In the genomic region with DNA sequence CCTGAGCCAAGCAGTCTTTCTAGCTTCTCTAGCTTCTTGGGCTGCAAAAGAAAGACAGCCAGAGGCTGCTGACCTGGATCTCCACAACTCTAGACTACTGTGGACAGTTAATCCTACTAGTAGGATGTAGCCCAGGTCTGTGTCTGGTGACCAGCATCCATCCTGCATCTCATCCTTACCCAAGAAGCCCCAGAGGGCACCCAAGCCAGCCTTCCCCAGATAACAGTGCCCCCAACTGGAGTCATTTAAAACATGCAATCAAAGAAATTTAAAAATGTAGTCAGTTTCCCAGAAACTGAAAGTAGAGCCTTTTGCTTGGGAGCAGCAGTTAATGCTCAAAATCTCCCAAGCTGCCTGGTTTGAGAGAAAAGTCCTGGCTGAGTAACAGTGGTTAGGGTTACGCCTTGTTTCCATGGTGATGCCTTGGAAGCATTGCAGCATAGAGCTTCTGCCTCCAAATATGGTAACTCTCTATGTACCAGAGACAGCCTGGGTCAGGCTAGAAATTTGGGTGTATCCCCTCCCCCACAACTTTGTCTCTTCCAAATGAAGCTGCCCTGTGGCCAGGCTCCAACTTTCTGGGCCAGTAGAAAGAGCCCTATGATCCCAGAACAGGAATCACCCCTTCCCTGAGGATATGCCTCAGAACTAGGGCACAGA, we compare ENCODE assay signal across 8 mouse cellular contexts. TPM values are rescaled to one million over a fixed set of nuclear protein-coding genes. Genes with fewer than 3 reads are reported as not detected.
DNase-seq lines count a peak whose midpoint lies in the region; ATAC-seq and TF ChIP-seq lines count a peak whose summit lies in the region.

No protein-coding gene starts in this region.

- peak; percentile 78 for DNase-seq in liver, adult 2 months (ENCODE audit: extremely low read depth, low read depth, low spot score)
- peak; percentile 63 for DNase-seq in R1 (ENCODE audit: low read depth, low spot score)
- DNase-seq in induced T-regulatory cell, adult 2 months (ENCODE audit: low read depth): peak; percentile 51
- DNase-seq in left cerebral cortex, adult 2 months (ENCODE audit: extremely low spot score in 1 of 2, low spot score in 2 of 2): peak in 1 of 2 experiments; percentile 47
- peak; percentile 53 for DNase-seq in ovary, postnatal 36 days (ENCODE audit: low spot score)
- no peak for DNase-seq in c-Kit-positive CD71-positive TER-119-positive erythroid progenitor cells, embryonic 14.5 days (ENCODE audit: low spot score)

- peaks cover 15% of the 10 kb centered on the region; the same call in 1 of the 2 replicates for H3K36me3 ChIP-seq in liver, adult 2 months (ENCODE audit: control insufficient read depth, insufficient read depth, low read length)
- peaks cover 65% of the 10 kb centered on the region for H3K36me3 ChIP-seq in liver, embryonic 12.5 days

- 30% methylated on average over 1 of the region's 1 CpGs for WGBS in liver, adult 2 months
- WGBS in liver, embryonic 12.5 days (ENCODE audit: insufficient replicate concordance): 78% methylated on average over 1 of the region's 1 CpGs

- intact Hi-C loops in left cerebral cortex, adult 2 months (cut with DNase I): loop anchor here (2.0 to 5.0 kb wide), 2 partner anchors 70 to 110 kb away; no protein-coding TSS in a partner anchor

- H3K9ac ChIP-seq in liver, adult 2 months (ENCODE audit: low read depth, low read length): no peak overlapping the region
- no peak overlapping the region for H3K9ac ChIP-seq in liver, embryonic 12.5 days

- no peaks in the 10 kb centered on the region for H3K79me2 ChIP-seq in liver, adult 2 months (ENCODE audit: control insufficient read depth, insufficient read depth, low read length)

- H3K4me2 ChIP-seq in liver, embryonic 12.5 days: no peak overlapping the region

- peaks cover 12% of the 10 kb centered on the region for H3K4me1 ChIP-seq in liver, adult 2 months (ENCODE audit: control insufficient read depth, insufficient read depth, low read length)
- peaks cover 4% of the 10 kb centered on the region; the same call in 1 of the 2 replicates for H3K4me1 ChIP-seq in liver, embryonic 12.5 days
- peaks cover 20% of the 10 kb centered on the region for H3K4me1 ChIP-seq in embryonic fibroblast, embryonic 13.5 days (ENCODE audit: control insufficient read depth, insufficient read depth, low read length)

- H3K4me3 ChIP-seq in liver, adult 2 months (ENCODE audit: insufficient read depth, low read depth, low read length): no peak overlapping the region
- no peak overlapping the region for H3K4me3 ChIP-seq in liver, embryonic 12.5 days
- H3K4me3 ChIP-seq in embryonic fibroblast, embryonic 13.5 days (ENCODE audit: insufficient read depth, low read length): no peak overlapping the region
- H3K4me3 ChIP-seq in left cerebral cortex, adult 2 months: no peak overlapping the region

- TF ChIP-seq POLR2A in liver, adult 2 months (IDR thresholded peaks at IDR 0.05; ENCODE audit: extremely low read depth, insufficient read depth, low read length): no peak
- no peak for TF ChIP-seq POLR2A in embryonic fibroblast, embryonic 13.5 days (IDR thresholded peaks at IDR 0.05; ENCODE audit: low read depth, low read length)

- no peak for ATAC-seq in liver, embryonic 12.5 days

- 0 out of 2 replicates have a peak, but pooled peaks have one; percentile 11 for TF ChIP-seq CTCF in liver, adult 2 months (IDR thresholded peaks at IDR 0.05; ENCODE audit: low read depth, low read length)
- no peak for TF ChIP-seq CTCF in embryonic fibroblast, embryonic 13.5 days (IDR thresholded peaks at IDR 0.05; ENCODE audit: borderline replicate concordance, insufficient read depth, low read length)
- peak; percentile 55 for TF ChIP-seq CTCF in left cerebral cortex, adult 2 months (IDR thresholded peaks at IDR 0.05)

- peak overlapping the region; percentile 27; the same call in 1 of the 2 replicates for H3K27ac ChIP-seq in liver, adult 2 months (replicated peaks; ENCODE audit: insufficient read depth, low read depth, low read length)
- no peak overlapping the region for H3K27ac ChIP-seq in liver, embryonic 12.5 days
- peak overlapping the region; percentile 99 for H3K27ac ChIP-seq in embryonic fibroblast, embryonic 13.5 days (ENCODE audit: insufficient read depth, low read length)
- peak overlapping the region; percentile 78 for H3K27ac ChIP-seq in left cerebral cortex, adult 2 months

- H3K27me3 ChIP-seq in liver, adult 2 months (ENCODE audit: control insufficient read depth, insufficient read depth, low read length): no peaks in the 10 kb centered on the region
- H3K27me3 ChIP-seq in liver, embryonic 12.5 days (replicated peaks): no peaks in the 10 kb centered on the region

- no peaks in the 10 kb centered on the region for H3K9me3 ChIP-seq in liver, embryonic 12.5 days (replicated peaks)

RNA-seq across cellular contexts. Expression of gene Pld6, which starts 54.9 kb away (rescaled TPM):
- 1.6 and 1.9 TPM in 2 replicates for total RNA-seq in liver, adult 2 months (2014; rRNA removed)
- 3.9 and 4.3 TPM in 2 replicates for polyA plus RNA-seq in liver, adult 2 months (2012; rRNA removed)
- 2.4 and 3.1 TPM in 2 replicates for polyA plus RNA-seq in liver, embryonic 12.5 days (2016; fragmentation: Nextera tagmentation; extraction: Ambion mirVana)
- polyA plus RNA-seq in embryonic fibroblast, embryonic 13.5 days (2011; ENCODE audit: insufficient read length, low read depth, missing spikeins): 0.74 TPM in 1 of 2 replicates, not detected in the other
- 1 to 10 TPM in 1 of 2 experiments, under 1 TPM in 1; 0.75 to 1.3 TPM for total RNA-seq in left cerebral cortex, adult 2 months (2021)
